9 mouse cellular contexts compared by ENCODE assay signal in genomic region chr11:96198642-96199041, GRCm38 (mm10). TPM values are rescaled to one million over a fixed set of nuclear protein-coding genes. Genes with fewer than 3 reads are reported as not detected.
A peak's percentile ranks its signal among the peaks of the same experiment; 100 is the strongest.
DNase-seq lines count a peak whose midpoint lies in the region; ATAC-seq and TF ChIP-seq lines count a peak whose summit lies in the region.
"Had no signal": no experiment of that assay in that cellular context is flagged by ENCODE, and none has a peak within 500 bp of the region (broad histone marks: within the 10 kb centered on the region; RNA-seq: fewer than 3 reads in every experiment).

No protein-coding gene starts in this region.

- peaks cover 100% of the 10 kb centered on the region for H3K27me3 ChIP-seq in kidney, embryonic 14.5 days (ENCODE audit: control insufficient read depth, insufficient read depth, low read length)
- no peaks in the 10 kb centered on the region for H3K27me3 ChIP-seq in CH12.LX (replicated peaks)

- TF ChIP-seq EP300 in CH12.LX (IDR thresholded peaks at IDR 0.05; ENCODE audit: low read length), result no peak

- DNase-seq in kidney, adult 9 months, result peak; percentile 57
- DNase-seq in A20 (ENCODE audit: low read depth, low spot score), result peak; percentile 42
- DNase-seq in CH12.LX (ENCODE audit: extremely low read depth), result peak; percentile 85
- DNase-seq in kidney, postnatal 14 days, result peak; percentile 54
- peak; percentile 35 for DNase-seq in thymus, postnatal 25 days

- ATAC-seq in kidney, embryonic 14.5 days (ENCODE audit: low FRiP score, low TSS enrichment), result no peak
- ATAC-seq in erythroid progenitor cell, adult 5-6 weeks (replicated peaks; ENCODE audit: low FRiP score, poor library complexity, severe bottlenecking), result no peak

- H3K9me3 ChIP-seq in kidney, embryonic 14.5 days (ENCODE audit: control insufficient read depth, low read length), result no peaks in the 10 kb centered on the region
- H3K9me3 ChIP-seq in CH12.LX (replicated peaks; ENCODE audit: low read length), result no peaks in the 10 kb centered on the region

- H3K9ac ChIP-seq in kidney, embryonic 14.5 days (ENCODE audit: low read depth, low read length), result no peak overlapping the region
- peak overlapping the region; percentile 64 for H3K9ac ChIP-seq in CH12.LX (ENCODE audit: insufficient read depth, low read depth)

- no peak overlapping the region for H3K4me3 ChIP-seq in kidney, embryonic 14.5 days (ENCODE audit: low read length)
- peak overlapping the region; percentile 58 to 69 (median 60) for H3K4me3 ChIP-seq in CH12.LX (replicated peaks in 1 of 3; ENCODE audit: low read depth in 2 of 3, low read length in 2 of 3, poor library complexity in 1 of 3)

- peak in 1 of 2 experiments; percentile 76; a peak in 3 of 4 replicates for TF ChIP-seq CTCF in CH12.LX (conservative IDR thresholded peaks at IDR 0.05 in 1 of 2, IDR thresholded peaks at IDR 0.05 in 1 of 2; ENCODE audit: low read depth in 2 of 2, low read length in 2 of 2)

- no peak overlapping the region for H3K27ac ChIP-seq in kidney, embryonic 14.5 days (ENCODE audit: low read depth, low read length)
- H3K27ac ChIP-seq in CH12.LX (ENCODE audit: insufficient read depth, low read depth), result no peak overlapping the region

- no peaks in the 10 kb centered on the region for H3K36me3 ChIP-seq in kidney, embryonic 14.5 days (ENCODE audit: control insufficient read depth, insufficient read depth, low read length)
- peaks cover 0 to 24% of the 10 kb centered on the region in 2 experiments for H3K36me3 ChIP-seq in CH12.LX (replicated peaks in 1 of 2; ENCODE audit: control insufficient read depth in 1 of 2, insufficient read depth in 1 of 2, low read length in 1 of 2)

- WGBS in kidney, embryonic 14.5 days, result 0% methylated on average over 12 of the region's 12 CpGs

- dilution Hi-C loops in CH12.LX (cut with MboI; ENCODE audit: extremely low pct_ligation_motif_present, extremely low pct_unique_long_range_greater_than_20kb, low sequenced_read_pairs), result no loop called here

- H3K79me2 ChIP-seq in CH12.LX (replicated peaks; ENCODE audit: control insufficient read depth, extremely low read depth, insufficient read depth, poor library complexity, severe bottlenecking), result no peaks in the 10 kb centered on the region

- TF ChIP-seq RAD21 in CH12.LX (IDR thresholded peaks at IDR 0.05; ENCODE audit: low read depth, low read length), result peak; percentile 75

- 0 out of 2 replicates have a peak, but pooled peaks have one; percentile 35 for TF ChIP-seq POLR2A in CH12.LX (IDR thresholded peaks at IDR 0.05; ENCODE audit: low read depth, low read length)

- H3K4me1 ChIP-seq in kidney, embryonic 14.5 days (ENCODE audit: control insufficient read depth, insufficient read depth, low read length), result no peaks in the 10 kb centered on the region
- peaks cover 0 to 42% of the 10 kb centered on the region in 2 experiments; a peak in 2 of 4 replicates for H3K4me1 ChIP-seq in CH12.LX (ENCODE audit: control insufficient read depth in 1 of 2, insufficient read depth in 2 of 2)

- in situ Hi-C loops in CH12.LX (cut with MboI; ENCODE audit: low pct_ligation_motif_present, low pct_unique_long_range_greater_than_20kb, low sequenced_read_pairs), result loop anchor here (5.0 kb wide), 1 partner anchor 51 kb away; no protein-coding TSS in a partner anchor

- H3K4me2 ChIP-seq in kidney, embryonic 14.5 days (replicated peaks; ENCODE audit: low read depth, low read length), result no peak overlapping the region
- peak overlapping the region; percentile 98 for H3K4me2 ChIP-seq in CH12.LX (ENCODE audit: insufficient read depth, low read depth, poor library complexity, severe bottlenecking)

TF ChIP-seq in CH12.LX, 34 proteins besides CTCF, POLR2A, EP300 and RAD21:
- peak; percentile 17; the same call in 1 of the 2 replicates for TF ChIP-seq NELFE (IDR thresholded peaks at IDR 0.05; ENCODE audit: low read depth, low read length)
- peak; percentile 61; the same call in 1 of the 2 replicates for TF ChIP-seq MAZ (IDR thresholded peaks at IDR 0.05; ENCODE audit: low read depth, low read length)
- peak; percentile 44; the same call in 1 of the 2 replicates for TF ChIP-seq ELF1 (IDR thresholded peaks at IDR 0.05; ENCODE audit: low read depth, low read length)
- no peak for TF ChIP-seq MEF2A (IDR thresholded peaks at IDR 0.05; ENCODE audit: borderline replicate concordance, low read depth, low read length)
- peak; percentile 66 for TF ChIP-seq SMC3 (IDR thresholded peaks at IDR 0.05; ENCODE audit: low read depth, low read length)
- TF ChIP-seq JUND (conservative IDR thresholded peaks at IDR 0.05; ENCODE audit: low read depth, low read length), result no peak

RNA-seq across cellular contexts. Expression of gene Hoxb13, which starts 4.5 kb away (rescaled TPM):
- not detected in 2 replicates for polyA plus RNA-seq in kidney, embryonic 14.5 days (2014; fragmentation: Nextera tagmentation; extraction: Ambion mirVana)
- total RNA-seq in CH12.LX (2012; rRNA removed) (0.08 TPM in 2 replicates), CH12.LX (2014; rRNA removed) (not detected in 2 replicates)
- 0.15 TPM in 1 of 2 replicates, not detected in the other for polyA plus RNA-seq in CH12.LX (2012; ENCODE audit: insufficient read length, low read depth)
- not detected in 2 replicates for total RNA-seq in erythroid progenitor cell, adult 5-6 weeks (2015; ENCODE audit: low replicate concordance)
- not detected in 2 replicates for total RNA-seq in erythroid progenitor cell, adult 5-6 weeks (2017; ENCODE audit: low replicate concordance)
- total RNA-seq: left cerebral cortex, adult 18-20 months had no signal
- polyA plus RNA-seq: cortical plate, adult 2 months had no signal

Comparison
In these comparisons a context has a peak if more than half of its experiments do, and no peak if none do; other contexts are left out.
1. DNase-seq: peak in every context shown above with its lines; median percentile 85 in CH12.LX; 57 in kidney, adult 9 months; 54 in kidney, postnatal 14 days; 42 in A20; 35 in thymus, postnatal 25 days.